Mouse (Mus musculus) Muller cell, postnatal 12 days (primary cell): ENCODE measurements around the gene 2700081O15Rik.

Source experiments
- DNase-seq: peaks from one replicate; pipeline ENCODE4 v3.0.0-alpha.2; 2015; ENCODE audit errors: inconsistent ontology term

Gene 2700081O15Rik

GRCm38 (mm10) chr19:7420841-7421601 is 3.6 kb downstream of the 2700081O15Rik start:
- no peak for DNase-seq

GRCm38 (mm10) chr19:7421602-7422591 is 4.5 kb downstream of the 2700081O15Rik start:
- DNase-seq: peak; percentile 86

- no peak for DNase-seq
Observed at GRCm38 (mm10) chr19:7422656-7423027, 5.2 kb downstream of the 2700081O15Rik start.

- DNase-seq: peak; percentile 95
Observed at GRCm38 (mm10) chr19:7423028-7423655, 5.7 kb downstream of the 2700081O15Rik start.

GRCm38 (mm10) chr19:7423656-7424030 is 6.2 kb downstream of the 2700081O15Rik start:
- DNase-seq: no peak

GRCm38 (mm10) chr19:7424131-7424530 is 6.7 kb downstream of the 2700081O15Rik start:
- no peak for DNase-seq

GRCm38 (mm10) chr19:7424590-7425397 is 7.4 kb downstream of the 2700081O15Rik start:
- no peak for DNase-seq

GRCm38 (mm10) chr19:7425398-7425775 is 8.0 kb downstream of the 2700081O15Rik start:
- peak; percentile 45 for DNase-seq

GRCm38 (mm10) chr19:7434887-7435286 is 17.5 kb downstream of the 2700081O15Rik start:
- DNase-seq: no peak

- peak; percentile 70 for DNase-seq
Observed at GRCm38 (mm10) chr19:7436061-7436970, 18.9 kb downstream of the 2700081O15Rik start.

- no peak for DNase-seq
Observed at GRCm38 (mm10) chr19:7438295-7438694, 20.9 kb downstream of the 2700081O15Rik start.

GRCm38 (mm10) chr19:7441493-7441892 is 24.1 kb downstream of the 2700081O15Rik start:
- DNase-seq: no peak

GRCm38 (mm10) chr19:7445105-7445504 is 27.7 kb downstream of the 2700081O15Rik start:
- DNase-seq: no peak

- DNase-seq: no peak
Observed at GRCm38 (mm10) chr19:7445596-7445995, 28.2 kb downstream of the 2700081O15Rik start.

GRCm38 (mm10) chr19:7456803-7457202 is 39.4 kb downstream of the 2700081O15Rik start:
- no peak for DNase-seq

- DNase-seq: no peak
Observed at GRCm38 (mm10) chr19:7458901-7459300, 41.5 kb downstream of the 2700081O15Rik start.

- peak; percentile 80 for DNase-seq
Observed at GRCm38 (mm10) chr19:7459370-7459769, 41.9 kb downstream of the 2700081O15Rik start.

GRCm38 (mm10) chr19:7467915-7468314 is 50.5 kb downstream of the 2700081O15Rik start:
- DNase-seq: no peak

GRCm38 (mm10) chr19:7470643-7471042 is 53.2 kb downstream of the 2700081O15Rik start:
- DNase-seq: no peak
